In the genomic region with DNA sequence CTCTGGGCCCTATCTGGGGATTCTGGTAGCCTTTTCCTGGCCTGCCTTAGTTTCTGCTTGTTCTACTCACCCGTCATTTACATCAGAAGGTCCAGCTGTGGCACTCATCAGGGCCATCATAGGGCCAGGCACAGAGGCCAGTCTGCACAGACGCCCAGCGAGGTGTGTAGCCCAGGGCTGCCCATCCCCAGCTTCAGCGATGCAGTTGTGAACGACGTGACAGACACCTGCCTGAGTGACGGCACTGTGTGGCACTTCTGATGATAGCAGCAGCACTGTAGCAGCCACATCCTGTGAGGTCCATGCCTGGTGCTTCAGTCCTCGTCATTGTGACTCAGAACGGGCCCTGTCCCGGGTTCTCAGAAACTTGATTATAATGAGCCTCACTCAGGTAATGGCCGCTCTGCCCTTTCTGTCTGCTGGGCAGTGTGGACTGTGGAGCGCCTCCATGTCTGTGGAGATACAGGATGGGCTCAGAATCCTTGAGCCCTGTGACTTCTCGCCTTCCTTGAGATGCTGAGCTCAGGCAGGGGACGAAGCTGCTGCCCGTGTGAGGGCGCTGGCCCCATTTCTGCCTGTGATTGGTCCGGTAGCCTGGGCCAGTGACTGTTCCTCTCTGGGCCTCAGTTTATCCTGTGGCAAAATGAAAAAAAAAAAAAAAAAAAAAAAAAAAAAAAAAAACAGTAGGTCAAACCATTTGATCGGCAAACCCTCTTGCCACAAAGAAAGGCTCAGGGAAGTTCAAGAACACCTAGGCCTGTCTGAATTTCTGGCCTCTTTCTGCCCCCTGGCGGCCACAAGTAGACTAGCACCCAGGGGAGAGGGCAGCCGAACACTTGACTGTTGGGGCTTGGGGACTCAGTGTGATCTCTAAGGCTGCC, we compare ENCODE assay signal across 9 mouse cellular contexts. TPM values are rescaled to one million over a fixed set of nuclear protein-coding genes. Genes with fewer than 3 reads are reported as not detected.
DNase-seq lines count a peak whose midpoint lies in the region; ATAC-seq and TF ChIP-seq lines count a peak whose summit lies in the region.
"Had no signal": no experiment of that assay in that cellular context is flagged by ENCODE, and none has a peak within 500 bp of the region (broad histone marks: within the 10 kb centered on the region; RNA-seq: fewer than 3 reads in every experiment).

No protein-coding gene starts in this region.

- 74% methylated on average over 20 of the region's 20 CpGs for WGBS in bone marrow, adult 2 months
- 70% methylated on average over 20 of the region's 20 CpGs for WGBS in embryonic facial prominence, embryonic 12.5 days
- 71% methylated on average over 20 of the region's 20 CpGs for WGBS in heart, postnatal 0 days
- WGBS in lung, embryonic 16.5 days = 72% methylated on average over 20 of the region's 20 CpGs

- peaks cover 6% of the 10 kb centered on the region for H3K4me1 ChIP-seq in E14TG2a.4 (replicated peaks; ENCODE audit: low read depth, low read length)
- no peaks in the 10 kb centered on the region; the same call in 1 of the 2 replicates for H3K4me1 ChIP-seq in bone marrow, adult 2 months (ENCODE audit: control insufficient read depth, insufficient read depth, low read length)
- no peaks in the 10 kb centered on the region for H3K4me1 ChIP-seq in embryonic facial prominence, embryonic 12.5 days
- H3K4me1 ChIP-seq in heart, postnatal 0 days (ENCODE audit: control insufficient read depth, insufficient read depth) = no peaks in the 10 kb centered on the region
- H3K4me1 ChIP-seq in lung, embryonic 16.5 days (replicated peaks; ENCODE audit: control insufficient read depth, insufficient read depth, low read length) = no peaks in the 10 kb centered on the region

- H3K36me3 ChIP-seq in E14TG2a.4 (ENCODE audit: insufficient read depth, low read length) = no peaks in the 10 kb centered on the region
- no peaks in the 10 kb centered on the region for H3K36me3 ChIP-seq in embryonic facial prominence, embryonic 12.5 days
- no peaks in the 10 kb centered on the region for H3K36me3 ChIP-seq in heart, postnatal 0 days (replicated peaks; ENCODE audit: control insufficient read depth, insufficient read depth, low read length)
- no peaks in the 10 kb centered on the region for H3K36me3 ChIP-seq in lung, embryonic 16.5 days (ENCODE audit: control insufficient read depth, insufficient read depth, low read length)

- TF ChIP-seq POLR2A in bone marrow, adult 2 months (IDR thresholded peaks at IDR 0.05; ENCODE audit: borderline replicate concordance, control insufficient read depth, low read depth, low read length) = no peak

- ATAC-seq in embryonic facial prominence, embryonic 12.5 days (ENCODE audit: insufficient number of reproducible peaks, insufficient read depth, low FRiP score, low TSS enrichment) = peak; percentile 36; the same call in 1 of the 2 replicates
- ATAC-seq in heart, postnatal 0 days (ENCODE audit: insufficient read depth, low read depth) = peak; percentile 47; the same call in 1 of the 2 replicates
- peak; percentile 58 for ATAC-seq in lung, embryonic 16.5 days (ENCODE audit: low read depth)

- H3K4me2 ChIP-seq in embryonic facial prominence, embryonic 12.5 days (replicated peaks) = no peak overlapping the region
- H3K4me2 ChIP-seq in heart, postnatal 0 days (ENCODE audit: low read depth, low read length) = no peak overlapping the region
- no peak overlapping the region for H3K4me2 ChIP-seq in lung, embryonic 16.5 days (ENCODE audit: low read depth, low read length)

- H3K9ac ChIP-seq in embryonic facial prominence, embryonic 12.5 days = no peak overlapping the region
- no peak overlapping the region for H3K9ac ChIP-seq in heart, postnatal 0 days (replicated peaks; ENCODE audit: low read depth, low read length)
- no peak overlapping the region for H3K9ac ChIP-seq in lung, embryonic 16.5 days (ENCODE audit: low read length)

- H3K27ac ChIP-seq in bone marrow, adult 2 months (ENCODE audit: control insufficient read depth, insufficient read depth, low read depth, low read length, poor library complexity) = no peak overlapping the region
- 0 out of 2 replicates have a peak overlapping the region, but pooled peaks have one; percentile 11 for H3K27ac ChIP-seq in embryonic facial prominence, embryonic 12.5 days
- H3K27ac ChIP-seq in heart, postnatal 0 days (ENCODE audit: low read depth) = no peak overlapping the region
- no peak overlapping the region for H3K27ac ChIP-seq in lung, embryonic 16.5 days (ENCODE audit: low read length)

- no peaks in the 10 kb centered on the region for H3K9me3 ChIP-seq in E14TG2a.4 (ENCODE audit: low read length)
- no peaks in the 10 kb centered on the region for H3K9me3 ChIP-seq in embryonic facial prominence, embryonic 12.5 days
- no peaks in the 10 kb centered on the region for H3K9me3 ChIP-seq in heart, postnatal 0 days (replicated peaks; ENCODE audit: control insufficient read depth, low read length)
- peaks cover 3% of the 10 kb centered on the region; the same call in 1 of the 2 replicates for H3K9me3 ChIP-seq in lung, embryonic 16.5 days (ENCODE audit: control insufficient read depth, low read length)

- no peak for TF ChIP-seq EP300 in heart, postnatal 0 days (IDR thresholded peaks at IDR 0.05; ENCODE audit: low read depth)

- H3K27me3 ChIP-seq in E14TG2a.4 (ENCODE audit: insufficient read depth, low read length) = peaks cover 30% of the 10 kb centered on the region
- no peaks in the 10 kb centered on the region for H3K27me3 ChIP-seq in embryonic facial prominence, embryonic 12.5 days
- H3K27me3 ChIP-seq in heart, postnatal 0 days (ENCODE audit: control insufficient read depth, insufficient read depth, low read length) = peaks cover 17% of the 10 kb centered on the region
- no peaks in the 10 kb centered on the region; the same call in 1 of the 2 replicates for H3K27me3 ChIP-seq in lung, embryonic 16.5 days (ENCODE audit: control insufficient read depth, insufficient read depth, low read depth, low read length)

- H3K4me3 ChIP-seq in E14TG2a.4 (replicated peaks; ENCODE audit: low read length) = no peak overlapping the region
- peak overlapping the region; percentile 11 for H3K4me3 ChIP-seq in bone marrow, adult 2 months (replicated peaks; ENCODE audit: control insufficient read depth, low read depth, low read length)
- no peak overlapping the region for H3K4me3 ChIP-seq in embryonic facial prominence, embryonic 12.5 days
- no peak overlapping the region for H3K4me3 ChIP-seq in heart, postnatal 0 days (ENCODE audit: low read depth, low read length)
- no peak overlapping the region for H3K4me3 ChIP-seq in lung, embryonic 16.5 days (ENCODE audit: low read length)

- peak; percentile 46 for DNase-seq in heart, postnatal 0 days (ENCODE audit: low spot score)
- peak; percentile 70 for DNase-seq in kidney, postnatal 10 days
- peak; percentile 83 for DNase-seq in retina, embryonic 14.5 days (ENCODE audit: low spot score)
- DNase-seq in thymus, postnatal 36 days = peak; percentile 58 to 61

- TF ChIP-seq CTCF in E14TG2a.4 (conservative IDR thresholded peaks at IDR 0.05; ENCODE audit: low read length) = peak; percentile 86
- TF ChIP-seq CTCF in bone marrow, adult 2 months (IDR thresholded peaks at IDR 0.05; ENCODE audit: control insufficient read depth, insufficient read depth, low read length) = peak; percentile 83
- peak; percentile 89 for TF ChIP-seq CTCF in heart, postnatal 0 days (IDR thresholded peaks at IDR 0.05; ENCODE audit: low read depth)

RNA-seq across cellular contexts. Expression of a gene that starts 22.4 kb away (rescaled TPM):
- polyA plus RNA-seq in bone marrow, adult 2 months (2011; ENCODE audit: insufficient read depth, insufficient read length, low replicate concordance, missing spikeins) = not detected in 2 replicates
- 0.47 and 0.55 TPM in 2 replicates for polyA plus RNA-seq in embryonic facial prominence, embryonic 12.5 days (2016; fragmentation: Nextera tagmentation; extraction: Ambion mirVana)
- total RNA-seq in heart, postnatal 0 days (2014; rRNA removed; ENCODE audit: low replicate concordance) = not detected in 2 replicates
- 0.05 and 0.10 TPM in 2 replicates for polyA plus RNA-seq in heart, postnatal 0 days (2015; fragmentation: Nextera tagmentation; extraction: Ambion mirVana)
- polyA plus RNA-seq in lung, embryonic 16.5 days (2015; fragmentation: Nextera tagmentation; extraction: Ambion mirVana) = 1.5 and 2.0 TPM in 2 replicates

RNA-seq across cellular contexts. Expression of a gene that starts 33.5 kb away (rescaled TPM):
- 0.56 TPM in 1 of 2 replicates, not detected in the other for polyA plus RNA-seq in bone marrow, adult 2 months (2011; ENCODE audit: insufficient read depth, insufficient read length, low replicate concordance, missing spikeins)
- 0.15 and 0.31 TPM in 2 replicates for polyA plus RNA-seq in embryonic facial prominence, embryonic 12.5 days (2016; fragmentation: Nextera tagmentation; extraction: Ambion mirVana)
- total RNA-seq in heart, postnatal 0 days (2014; rRNA removed; ENCODE audit: low replicate concordance) = not detected in 2 replicates
- not detected in 2 replicates for polyA plus RNA-seq in heart, postnatal 0 days (2015; fragmentation: Nextera tagmentation; extraction: Ambion mirVana)
- polyA plus RNA-seq in lung, embryonic 16.5 days (2015; fragmentation: Nextera tagmentation; extraction: Ambion mirVana) = not detected in 2 replicates
- polyA plus RNA-seq: heart, embryonic 16.5 days had no signal

RNA-seq across cellular contexts. Expression of a gene that starts 57.2 kb away (rescaled TPM):
- 23.6 and 30.0 TPM in 2 replicates for polyA plus RNA-seq in bone marrow, adult 2 months (2011; ENCODE audit: insufficient read depth, insufficient read length, low replicate concordance, missing spikeins)
- polyA plus RNA-seq in embryonic facial prominence, embryonic 12.5 days (2016; fragmentation: Nextera tagmentation; extraction: Ambion mirVana) = 108 and 110 TPM in 2 replicates
- 21.9 and 37.5 TPM in 2 replicates for total RNA-seq in heart, postnatal 0 days (2014; rRNA removed; ENCODE audit: low replicate concordance)
- polyA plus RNA-seq in heart, postnatal 0 days (2015; fragmentation: Nextera tagmentation; extraction: Ambion mirVana) = 36.9 and 37.3 TPM in 2 replicates
- 93.7 and 94.7 TPM in 2 replicates for polyA plus RNA-seq in lung, embryonic 16.5 days (2015; fragmentation: Nextera tagmentation; extraction: Ambion mirVana)
